In genomic region chr5:65700102-65700501, GRCm38 (mm10) we compare ENCODE assay signal across 25 mouse cellular contexts.
"Had no signal": no experiment of that assay in that cellular context is flagged by ENCODE, and none has a peak within 500 bp of the region (broad histone marks: within the 10 kb centered on the region; RNA-seq: fewer than 3 reads in every experiment).

No protein-coding gene starts in this region.

- H3K27me3 ChIP-seq: heart, embryonic 12.5 days; hindbrain, embryonic 12.5 days; intestine, embryonic 15.5 days; kidney, embryonic 15.5 days; limb, embryonic 12.5 days had no signal

- H3K4me3 ChIP-seq: gastrocnemius, adult 2 months; heart, adult 2 months; heart, embryonic 10.5 days; heart, embryonic 12.5 days; hindbrain, embryonic 10.5 days; hindbrain, embryonic 12.5 days; intestine, embryonic 15.5 days; kidney, embryonic 15.5 days; left cerebral cortex, adult 2 months; limb, embryonic 10.5 days; limb, embryonic 12.5 days; liver, embryonic 12.5 days had no signal

- H3K9ac ChIP-seq: heart, embryonic 12.5 days; hindbrain, embryonic 12.5 days; hindbrain, embryonic 14.5 days; intestine, embryonic 15.5 days; kidney, embryonic 15.5 days; limb, embryonic 12.5 days; liver, embryonic 12.5 days had no signal

- H3K4me2 ChIP-seq: heart, embryonic 12.5 days; hindbrain, embryonic 12.5 days; hindbrain, embryonic 14.5 days; intestine, embryonic 15.5 days; kidney, embryonic 15.5 days; limb, embryonic 12.5 days had no signal

- H3K36me3 ChIP-seq: hindbrain, embryonic 12.5 days; intestine, embryonic 15.5 days had no signal

- ATAC-seq: hindbrain, embryonic 16.5 days; inflammation-experienced regulatory T-cells, adult 6 months; intestine, embryonic 15.5 days; liver, embryonic 12.5 days had no signal

- H3K9me3 ChIP-seq: heart, embryonic 10.5 days; heart, embryonic 12.5 days; hindbrain, embryonic 10.5 days; hindbrain, embryonic 12.5 days; intestine, embryonic 15.5 days; kidney, embryonic 15.5 days; limb, embryonic 10.5 days; limb, embryonic 12.5 days; liver, embryonic 12.5 days had no signal

- DNase-seq: gastrocnemius, adult 2 months; gastrocnemius, postnatal 10 days; gastrocnemius, postnatal 25 days; heart, adult 2 months; heart, postnatal 10 days; heart, postnatal 4 days; kidney, adult 11 months; kidney, adult 2 months; kidney, adult 9 months; kidney, postnatal 14 days; kidney, postnatal 36 days had no signal

- H3K27ac ChIP-seq: gastrocnemius, adult 2 months; heart, adult 2 months; heart, embryonic 10.5 days; hindbrain, embryonic 10.5 days; hindbrain, embryonic 12.5 days; hindbrain, embryonic 14.5 days; intestine, embryonic 15.5 days; kidney, embryonic 15.5 days; kidney, postnatal 0 days; left cerebral cortex, adult 2 months; limb, embryonic 10.5 days; limb, embryonic 12.5 days had no signal
